Mouse (Mus musculus): ENCODE results near the gene Prr9. TPM values are rescaled to one million over a fixed set of nuclear protein-coding genes. Genes with fewer than 3 reads are reported as not detected.

Gene Prr9
- polyA plus RNA-seq, 1 experiment from 2014 or later, result not detected

GRCm38 (mm10) chr3:92111526-92111925 is 12.2 kb downstream of the Prr9 start:
- Histone ChIP-seq H3K4me3 (ENCODE audit: low read depth, low read length) (no peak overlapping the region), H3K9ac (ENCODE audit: low read depth, low read length) (no peak overlapping the region), H3K4me2 (ENCODE audit: low read length) (no peak overlapping the region), H3K4me1 (ENCODE audit: control insufficient read depth, insufficient read depth, low read length) (no peaks in the 10 kb centered on the region), H3K27ac (ENCODE audit: low read length) (no peak overlapping the region), H3K9me3 (replicated peaks; ENCODE audit: control insufficient read depth, low read length, poor library complexity, severe bottlenecking) (no peaks in the 10 kb centered on the region), H3K36me3 (ENCODE audit: control insufficient read depth, insufficient read depth, low read length) (no peaks in the 10 kb centered on the region), H3K27me3 (ENCODE audit: control insufficient read depth, insufficient read depth, low read depth, low read length) (no peaks in the 10 kb centered on the region)
- ATAC-seq, result no peak

- Histone ChIP-seq H3K27ac (ENCODE audit: low read length) (no peak overlapping the region), H3K27me3 (ENCODE audit: control insufficient read depth, insufficient read depth, low read depth, low read length) (no peaks in the 10 kb centered on the region), H3K4me1 (ENCODE audit: control insufficient read depth, insufficient read depth, low read length) (no peaks in the 10 kb centered on the region), H3K36me3 (ENCODE audit: control insufficient read depth, insufficient read depth, low read length) (no peaks in the 10 kb centered on the region), H3K4me2 (ENCODE audit: low read length) (no peak overlapping the region), H3K9me3 (replicated peaks; ENCODE audit: control insufficient read depth, low read length, poor library complexity, severe bottlenecking) (no peaks in the 10 kb centered on the region), H3K4me3 (ENCODE audit: low read depth, low read length) (no peak overlapping the region), H3K9ac (ENCODE audit: low read depth, low read length) (no peak overlapping the region)
- no peak for ATAC-seq
These were observed 13.0 kb downstream of the Prr9 start for GRCm38 (mm10) chr3:92110790-92111189.

GRCm38 (mm10) chr3:92106582-92106981 is 17.2 kb downstream of the Prr9 start:
- H3K4me1 ChIP-seq (ENCODE audit: control insufficient read depth, insufficient read depth, low read length), result no peaks in the 10 kb centered on the region
- H3K4me2 ChIP-seq (ENCODE audit: low read length), result no peak overlapping the region
- H3K36me3 ChIP-seq (ENCODE audit: control insufficient read depth, insufficient read depth, low read length), result no peaks in the 10 kb centered on the region
- no peaks in the 10 kb centered on the region for H3K9me3 ChIP-seq (replicated peaks; ENCODE audit: control insufficient read depth, low read length, poor library complexity, severe bottlenecking)
- no peak overlapping the region for H3K9ac ChIP-seq (ENCODE audit: low read depth, low read length)
- no peaks in the 10 kb centered on the region for H3K27me3 ChIP-seq (ENCODE audit: control insufficient read depth, insufficient read depth, low read depth, low read length)
- no peak overlapping the region for H3K4me3 ChIP-seq (ENCODE audit: low read depth, low read length)
- H3K27ac ChIP-seq (ENCODE audit: low read length), result no peak overlapping the region
- WGBS, result 4% methylated on average over 6 of the region's 6 CpGs
- peak; percentile 66; the same call in 1 of the 2 replicates for ATAC-seq

- Histone ChIP-seq H3K4me3 (ENCODE audit: low read depth, low read length) (peak within 1 kb of the TSS; percentile 85), H3K9me3 (replicated peaks; ENCODE audit: control insufficient read depth, low read length, poor library complexity, severe bottlenecking) (no peaks in the 10 kb centered on the region), H3K4me2 (ENCODE audit: low read length) (peak within 1 kb of the TSS; percentile 52), H3K27me3 (ENCODE audit: control insufficient read depth, insufficient read depth, low read depth, low read length) (no peaks in the 10 kb centered on the region; the same call in 1 of the 2 replicates), H3K4me1 (ENCODE audit: control insufficient read depth, insufficient read depth, low read length) (peaks cover 16% of the 10 kb centered on the region), H3K9ac (ENCODE audit: low read depth, low read length) (peak within 1 kb of the TSS; percentile 94), H3K27ac (ENCODE audit: low read length) (peak within 1 kb of the TSS; percentile 98), H3K36me3 (ENCODE audit: control insufficient read depth, insufficient read depth, low read length) (no peaks in the 10 kb centered on the region)
- no peak for ATAC-seq
- WGBS, result 87% methylated on average over 2 of the region's 2 CpGs
These were observed 40.7 kb downstream of the Prr9 start, which contains the start of gene Lor for GRCm38 (mm10) chr3:92083042-92083441. Gene Lor, minus strand, starts transcription at chr3:92083142.

- peaks cover 16% of the 10 kb centered on the region for H3K4me1 ChIP-seq (ENCODE audit: control insufficient read depth, insufficient read depth, low read length)
- peak overlapping the region; percentile 52 for H3K4me2 ChIP-seq (ENCODE audit: low read length)
- H3K27ac ChIP-seq (ENCODE audit: low read length), result peak overlapping the region; percentile 98
- peak overlapping the region; percentile 85 for H3K4me3 ChIP-seq (ENCODE audit: low read depth, low read length)
- H3K9ac ChIP-seq (ENCODE audit: low read depth, low read length), result peak overlapping the region; percentile 94
- H3K36me3 ChIP-seq (ENCODE audit: control insufficient read depth, insufficient read depth, low read length), result no peaks in the 10 kb centered on the region
- no peaks in the 10 kb centered on the region; the same call in 1 of the 2 replicates for H3K27me3 ChIP-seq (ENCODE audit: control insufficient read depth, insufficient read depth, low read depth, low read length)
- ATAC-seq, result peak; percentile 80
- no peaks in the 10 kb centered on the region for H3K9me3 ChIP-seq (replicated peaks; ENCODE audit: control insufficient read depth, low read length, poor library complexity, severe bottlenecking)
- WGBS, result under 1% methylated on average over 72 of the region's 76 CpGs
These were observed 42.3 kb downstream of the Prr9 start for GRCm38 (mm10) chr3:92081285-92081931.

- Histone ChIP-seq H3K4me1 (ENCODE audit: control insufficient read depth, insufficient read depth, low read length) (peaks cover 16% of the 10 kb centered on the region), H3K4me2 (ENCODE audit: low read length) (peak overlapping the region; percentile 52), H3K9ac (ENCODE audit: low read depth, low read length) (peak overlapping the region; percentile 94), H3K27ac (ENCODE audit: low read length) (peak overlapping the region; percentile 98), H3K27me3 (ENCODE audit: control insufficient read depth, insufficient read depth, low read depth, low read length) (no peaks in the 10 kb centered on the region; the same call in 1 of the 2 replicates), H3K9me3 (replicated peaks; ENCODE audit: control insufficient read depth, low read length, poor library complexity, severe bottlenecking) (no peaks in the 10 kb centered on the region), H3K36me3 (ENCODE audit: control insufficient read depth, insufficient read depth, low read length) (no peaks in the 10 kb centered on the region), H3K4me3 (ENCODE audit: low read depth, low read length) (peak overlapping the region; percentile 85)
- WGBS, result under 1% methylated on average over 69 of the region's 82 CpGs
- peak; percentile 91 for ATAC-seq
These were observed 43.1 kb downstream of the Prr9 start for GRCm38 (mm10) chr3:92080462-92081284.

Other genes starting within 250 kb of the Prr9 start
- gene Pglyrp3, start 109.4 kb downstream of the Prr9 start, polyA plus RNA-seq (2015; fragmentation: Nextera tagmentation; extraction: Ambion mirVana), result not detected in 2 replicates
- gene Lor, start 40.8 kb downstream of the Prr9 start, polyA plus RNA-seq (2015; fragmentation: Nextera tagmentation; extraction: Ambion mirVana), result 6.1 and 7.8 TPM in 2 replicates
- not detected in 2 replicates for gene Lelp1, start 18.8 kb upstream of the Prr9 start, polyA plus RNA-seq (2015; fragmentation: Nextera tagmentation; extraction: Ambion mirVana)
- not detected in 2 replicates for gene Sprr2a1, start 91.9 kb upstream of the Prr9 start, polyA plus RNA-seq (2015; fragmentation: Nextera tagmentation; extraction: Ambion mirVana)
- 0.09 TPM in 1 of 2 replicates, not detected in the other for gene Sprr2a2, start 92.0 kb upstream of the Prr9 start, polyA plus RNA-seq (2015; fragmentation: Nextera tagmentation; extraction: Ambion mirVana)
- gene Sprr2a3, start 161.5 kb upstream of the Prr9 start, polyA plus RNA-seq (2015; fragmentation: Nextera tagmentation; extraction: Ambion mirVana), result not detected in 2 replicates
- gene Sprr2b, start 192.7 kb upstream of the Prr9 start, polyA plus RNA-seq (2015; fragmentation: Nextera tagmentation; extraction: Ambion mirVana), result not detected in 2 replicates
- gene Sprr2d, start 215.2 kb upstream of the Prr9 start, polyA plus RNA-seq (2015; fragmentation: Nextera tagmentation; extraction: Ambion mirVana), result not detected in 2 replicates
- not detected in 2 replicates for gene Sprr2e, start 228.2 kb upstream of the Prr9 start, polyA plus RNA-seq (2015; fragmentation: Nextera tagmentation; extraction: Ambion mirVana)
- not detected in 2 replicates for gene Sprr2f, start 241.2 kb upstream of the Prr9 start, polyA plus RNA-seq (2015; fragmentation: Nextera tagmentation; extraction: Ambion mirVana)

Data from midbrain, embryonic 16.5 days (tissue).